Mouse (Mus musculus): Measurements from ENCODE around the gene Ccdc78. TPM values are rescaled to one million over a fixed set of nuclear protein-coding genes. Genes with fewer than 3 reads are reported as not detected.
A peak's percentile ranks its signal among the peaks of the same experiment; 100 is the strongest.

Gene Ccdc78
- polyA plus RNA-seq, 1 experiment from 2014 or later: 0.24 TPM

DNA sequence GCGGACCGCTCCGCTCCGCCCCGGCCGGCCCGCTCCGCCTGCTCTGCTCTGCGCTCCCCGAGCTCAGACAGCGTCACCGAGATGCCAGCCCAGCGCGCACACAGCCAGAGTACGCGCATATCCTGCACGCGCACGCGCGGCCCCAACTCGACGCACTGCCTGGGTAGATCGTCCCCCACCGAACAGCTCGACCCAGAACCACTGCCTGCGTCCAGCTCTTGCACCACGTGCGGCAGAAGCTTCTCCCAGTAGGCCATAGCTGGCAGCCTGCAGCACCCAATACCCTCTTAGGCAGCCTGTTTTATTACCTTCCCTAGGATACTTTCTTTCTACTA is 50.7 kb downstream of the Ccdc78 start, which contains the start of gene Rhbdl1:
Rhbdl1 (minus strand) TSS at position 220 of the 335 bp plus-strand sequence.
- 1% methylated on average over 28 of the region's 29 CpGs for WGBS
- DNase-seq (ENCODE audit: low spot score) (peak; percentile 79), ATAC-seq (ENCODE audit: low FRiP score, low TSS enrichment) (peak; percentile 2; the same call in 1 of the 2 replicates)
- H3K4me2 ChIP-seq (replicated peaks; ENCODE audit: low read depth): peak within 1 kb of the TSS; percentile 75
- no peaks in the 10 kb centered on the region for H3K9me3 ChIP-seq (ENCODE audit: control insufficient read depth, low read length)
- H3K36me3 ChIP-seq (ENCODE audit: control insufficient read depth, insufficient read depth, low read length): peaks cover 31% of the 10 kb centered on the region
- H3K27me3 ChIP-seq (ENCODE audit: control insufficient read depth, insufficient read depth, low read length): no peaks in the 10 kb centered on the region
- H3K27ac ChIP-seq (replicated peaks): peak within 1 kb of the TSS; percentile 63
- H3K4me3 ChIP-seq (ENCODE audit: low read depth, low read length): peak within 1 kb of the TSS; percentile 37
- peaks cover 21% of the 10 kb centered on the region for H3K4me1 ChIP-seq (replicated peaks; ENCODE audit: control insufficient read depth, insufficient read depth)
- peak within 1 kb of the TSS; percentile 60 for H3K9ac ChIP-seq (ENCODE audit: low read length)
- TF ChIP-seq CTCF (IDR thresholded peaks at IDR 0.05; ENCODE audit: low read depth) (no peak), EP300 (optimal IDR thresholded peaks at IDR 0.05) (no peak)

DNA sequence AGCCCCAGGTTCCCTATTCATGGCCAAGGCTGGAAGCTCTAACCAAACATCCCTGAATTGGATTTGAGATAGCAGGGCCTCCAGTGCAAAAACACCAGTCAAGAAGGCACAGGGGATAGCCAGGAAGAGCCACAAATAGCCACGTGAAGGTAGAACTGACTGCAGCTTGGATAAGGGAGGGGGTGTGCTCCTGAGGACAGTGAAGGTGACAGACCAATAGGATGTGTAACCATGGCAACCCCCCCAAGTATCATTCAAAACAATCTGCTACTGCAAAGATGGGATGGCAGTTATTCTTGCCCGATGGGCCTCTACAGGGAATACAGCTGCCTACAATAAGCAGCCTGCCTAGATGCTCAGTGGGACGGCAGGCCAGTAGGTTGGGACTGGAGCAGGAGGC is 51.2 kb downstream of the Ccdc78 start:
- H3K4me1 ChIP-seq (replicated peaks; ENCODE audit: control insufficient read depth, insufficient read depth): peaks cover 21% of the 10 kb centered on the region
- 46% methylated on average over 3 of the region's 3 CpGs for WGBS
- H3K4me3 ChIP-seq (ENCODE audit: low read depth, low read length): no peak overlapping the region
- TF ChIP-seq CTCF (IDR thresholded peaks at IDR 0.05; ENCODE audit: low read depth) (no peak), EP300 (optimal IDR thresholded peaks at IDR 0.05) (no peak)
- no peaks in the 10 kb centered on the region for H3K27me3 ChIP-seq (ENCODE audit: control insufficient read depth, insufficient read depth, low read length)
- H3K9ac ChIP-seq (ENCODE audit: low read length): peak overlapping the region; percentile 60; the same call in 1 of the 2 replicates
- DNase-seq (ENCODE audit: low spot score): no peak
- no peak for ATAC-seq (ENCODE audit: low FRiP score, low TSS enrichment)
- peak overlapping the region; percentile 58 for H3K27ac ChIP-seq (replicated peaks)
- H3K9me3 ChIP-seq (ENCODE audit: control insufficient read depth, low read length): no peaks in the 10 kb centered on the region
- H3K4me2 ChIP-seq (replicated peaks; ENCODE audit: low read depth): no peak overlapping the region
- H3K36me3 ChIP-seq (ENCODE audit: control insufficient read depth, insufficient read depth, low read length): peaks cover 33% of the 10 kb centered on the region

DNA sequence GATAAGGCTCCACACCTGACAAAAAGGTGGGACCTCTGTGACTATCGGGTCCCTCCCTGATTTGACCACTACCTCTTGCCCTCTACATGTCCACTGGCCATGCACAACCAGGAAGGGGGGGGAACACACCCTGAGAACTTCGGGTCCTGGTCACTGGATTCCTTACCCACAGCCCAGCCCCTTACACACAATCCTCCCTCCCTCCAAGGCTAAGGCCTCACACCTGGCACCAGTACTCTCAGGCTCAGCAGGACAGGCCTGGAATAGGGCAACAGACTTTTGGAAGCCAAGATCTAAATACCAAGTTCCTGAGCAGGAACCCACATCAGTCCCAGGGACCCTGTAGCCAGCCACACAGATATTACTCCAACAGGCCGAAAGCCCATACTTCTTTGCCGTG is 52.5 kb downstream of the Ccdc78 start:
- no peak overlapping the region for H3K9ac ChIP-seq (ENCODE audit: low read length)
- H3K27ac ChIP-seq (replicated peaks): peak overlapping the region; percentile 35; the same call in 1 of the 2 replicates
- DNase-seq (ENCODE audit: low spot score) (no peak), ATAC-seq (ENCODE audit: low FRiP score, low TSS enrichment) (no peak)
- no peak overlapping the region for H3K4me2 ChIP-seq (replicated peaks; ENCODE audit: low read depth)
- TF ChIP-seq CTCF (IDR thresholded peaks at IDR 0.05; ENCODE audit: low read depth) (no peak), EP300 (optimal IDR thresholded peaks at IDR 0.05) (no peak)
- H3K4me3 ChIP-seq (ENCODE audit: low read depth, low read length): no peak overlapping the region
- H3K9me3 ChIP-seq (ENCODE audit: control insufficient read depth, low read length): no peaks in the 10 kb centered on the region
- peaks cover 21% of the 10 kb centered on the region for H3K4me1 ChIP-seq (replicated peaks; ENCODE audit: control insufficient read depth, insufficient read depth)
- H3K27me3 ChIP-seq (ENCODE audit: control insufficient read depth, insufficient read depth, low read length): no peaks in the 10 kb centered on the region
- H3K36me3 ChIP-seq (ENCODE audit: control insufficient read depth, insufficient read depth, low read length): peaks cover 33% of the 10 kb centered on the region
- WGBS: 78% methylated on average over 4 of the region's 4 CpGs

DNA sequence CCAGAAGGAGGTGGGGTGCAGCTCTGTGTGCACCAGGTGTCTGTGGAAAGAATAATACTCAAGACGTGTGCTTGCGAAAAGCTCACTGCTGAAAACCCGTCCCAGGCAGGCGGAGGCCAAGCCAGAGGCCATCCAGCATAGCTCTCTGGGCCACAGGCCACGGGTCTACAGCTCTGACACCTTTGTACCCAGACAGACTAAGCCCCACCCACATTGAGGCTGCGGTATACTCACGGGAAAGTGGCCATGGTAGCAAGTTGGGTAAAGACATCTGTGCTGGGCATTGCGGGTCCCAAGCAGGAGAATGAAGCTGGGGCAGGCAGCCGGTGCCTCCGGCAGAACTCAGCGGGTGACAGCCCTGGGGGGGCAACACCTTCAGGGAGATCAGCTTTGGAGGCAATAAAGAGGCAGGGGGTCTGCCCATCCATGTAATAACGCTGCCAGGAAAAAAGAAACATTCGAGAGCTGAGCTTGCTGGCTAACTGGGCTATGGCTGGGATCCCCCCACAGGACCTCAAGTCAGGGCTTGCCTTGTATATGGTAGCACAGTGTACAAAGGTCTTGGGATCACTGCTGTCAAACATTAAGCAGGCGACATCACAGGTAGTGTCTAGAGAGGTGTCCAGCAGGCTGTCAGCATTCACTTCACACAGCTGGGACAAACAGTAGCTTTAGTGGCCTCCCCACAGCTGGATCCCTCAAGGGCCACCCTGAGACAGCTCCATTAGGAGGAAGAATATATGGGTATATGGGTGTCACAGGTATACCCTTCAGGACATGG is 53.3 kb downstream of the Ccdc78 start:
- DNase-seq (ENCODE audit: low spot score) (no peak), ATAC-seq (ENCODE audit: low FRiP score, low TSS enrichment) (no peak)
- Histone ChIP-seq H3K9ac (ENCODE audit: low read length) (no peak overlapping the region), H3K9me3 (ENCODE audit: control insufficient read depth, low read length) (no peaks in the 10 kb centered on the region), H3K27me3 (ENCODE audit: control insufficient read depth, insufficient read depth, low read length) (no peaks in the 10 kb centered on the region), H3K4me3 (ENCODE audit: low read depth, low read length) (no peak overlapping the region), H3K27ac (replicated peaks) (peak overlapping the region; percentile 35; the same call in 1 of the 2 replicates), H3K4me1 (replicated peaks; ENCODE audit: control insufficient read depth, insufficient read depth) (peaks cover 15% of the 10 kb centered on the region), H3K36me3 (ENCODE audit: control insufficient read depth, insufficient read depth, low read length) (peaks cover 33% of the 10 kb centered on the region), H3K4me2 (replicated peaks; ENCODE audit: low read depth) (no peak overlapping the region)
- 79% methylated on average over 14 of the region's 14 CpGs for WGBS
- TF ChIP-seq CTCF (IDR thresholded peaks at IDR 0.05; ENCODE audit: low read depth) (no peak), EP300 (optimal IDR thresholded peaks at IDR 0.05) (no peak)

Small RNA genes lying within 50 kb of the gene (microRNA-seq; reads per million reads assigned to microRNA genes)
- gene Gm25083: not detected
- gene Mir3082: 1.3 reads per million
- gene Mir6966: not detected

Other genes with a start within 250 kb of the Ccdc78 start
- 1.4 and 1.6 TPM in 2 replicates for gene Sox8, start 215.9 kb upstream of the Ccdc78 start, polyA plus RNA-seq (2015; fragmentation: Nextera tagmentation; extraction: Ambion mirVana)
- gene Lmf1, start 207.5 kb upstream of the Ccdc78 start, polyA plus RNA-seq (2015; fragmentation: Nextera tagmentation; extraction: Ambion mirVana): 16.3 and 17.7 TPM in 2 replicates
- 1.4 and 1.7 TPM in 2 replicates for gene Gng13, start 69.4 kb upstream of the Ccdc78 start, polyA plus RNA-seq (2015; fragmentation: Nextera tagmentation; extraction: Ambion mirVana)
- gene Chtf18, start 59.2 kb upstream of the Ccdc78 start, polyA plus RNA-seq (2015; fragmentation: Nextera tagmentation; extraction: Ambion mirVana): 4.2 and 5.4 TPM in 2 replicates
- 10.3 and 10.5 TPM in 2 replicates for gene Rpusd1, start 58.9 kb upstream of the Ccdc78 start, polyA plus RNA-seq (2015; fragmentation: Nextera tagmentation; extraction: Ambion mirVana)
- 0.05 and 0.10 TPM in 2 replicates for gene Mslnl, start 50.5 kb upstream of the Ccdc78 start, polyA plus RNA-seq (2015; fragmentation: Nextera tagmentation; extraction: Ambion mirVana)
- gene Msln, start 32.2 kb upstream of the Ccdc78 start, polyA plus RNA-seq (2015; fragmentation: Nextera tagmentation; extraction: Ambion mirVana): 54.8 and 70.6 TPM in 2 replicates
- 19.1 and 20.9 TPM in 2 replicates for gene Narfl, start 12.8 kb upstream of the Ccdc78 start, polyA plus RNA-seq (2015; fragmentation: Nextera tagmentation; extraction: Ambion mirVana)
- gene Haghl, start 907 bp upstream of the Ccdc78 start, polyA plus RNA-seq (2015; fragmentation: Nextera tagmentation; extraction: Ambion mirVana): 37.5 and 40.2 TPM in 2 replicates
- gene Fam173a, start 6.3 kb downstream of the Ccdc78 start, polyA plus RNA-seq (2015; fragmentation: Nextera tagmentation; extraction: Ambion mirVana): 91.0 and 94.7 TPM in 2 replicates
- 0.65 TPM in 1 of 2 replicates, not detected in the other for gene AC134908.4, start 9.1 kb downstream of the Ccdc78 start, polyA plus RNA-seq (2015; fragmentation: Nextera tagmentation; extraction: Ambion mirVana)
- 18.7 and 19.0 TPM in 2 replicates for gene Metrn, start 10.6 kb downstream of the Ccdc78 start, polyA plus RNA-seq (2015; fragmentation: Nextera tagmentation; extraction: Ambion mirVana)
- 1.3 and 1.9 TPM in 2 replicates for gene Fbxl16, start 22.5 kb downstream of the Ccdc78 start, polyA plus RNA-seq (2015; fragmentation: Nextera tagmentation; extraction: Ambion mirVana)
- 10.8 and 12.5 TPM in 2 replicates for gene Wdr24, start 37.0 kb downstream of the Ccdc78 start, polyA plus RNA-seq (2015; fragmentation: Nextera tagmentation; extraction: Ambion mirVana)
- gene Jmjd8, start 42.3 kb downstream of the Ccdc78 start, polyA plus RNA-seq (2015; fragmentation: Nextera tagmentation; extraction: Ambion mirVana): 29.7 and 31.5 TPM in 2 replicates
- 215 and 224 TPM in 2 replicates for gene Stub1, start 46.8 kb downstream of the Ccdc78 start, polyA plus RNA-seq (2015; fragmentation: Nextera tagmentation; extraction: Ambion mirVana)
- gene Rhbdl1, start 50.7 kb downstream of the Ccdc78 start, polyA plus RNA-seq (2015; fragmentation: Nextera tagmentation; extraction: Ambion mirVana): 3.1 and 4.3 TPM in 2 replicates
- gene Gm20683, start 55.2 kb downstream of the Ccdc78 start, polyA plus RNA-seq (2015; fragmentation: Nextera tagmentation; extraction: Ambion mirVana): 1.8 and 2.3 TPM in 2 replicates
- gene Rhot2, start 58.3 kb downstream of the Ccdc78 start, polyA plus RNA-seq (2015; fragmentation: Nextera tagmentation; extraction: Ambion mirVana): 10.7 and 13.2 TPM in 2 replicates
- gene Wdr90, start 74.9 kb downstream of the Ccdc78 start, polyA plus RNA-seq (2015; fragmentation: Nextera tagmentation; extraction: Ambion mirVana): 4.1 and 4.2 TPM in 2 replicates
- 52.4 and 59.9 TPM in 2 replicates for gene Mcrip2, start 82.2 kb downstream of the Ccdc78 start, polyA plus RNA-seq (2015; fragmentation: Nextera tagmentation; extraction: Ambion mirVana)
- 52.9 and 54.1 TPM in 2 replicates for gene Mettl26, start 88.5 kb downstream of the Ccdc78 start, polyA plus RNA-seq (2015; fragmentation: Nextera tagmentation; extraction: Ambion mirVana)
- gene Wfikkn1, start 94.3 kb downstream of the Ccdc78 start, polyA plus RNA-seq (2015; fragmentation: Nextera tagmentation; extraction: Ambion mirVana): 0.35 and 0.38 TPM in 2 replicates
- gene Rab40c, start 133.1 kb downstream of the Ccdc78 start, polyA plus RNA-seq (2015; fragmentation: Nextera tagmentation; extraction: Ambion mirVana): 20.2 TPM in 2 replicates
- gene Pigq, start 158.4 kb downstream of the Ccdc78 start, polyA plus RNA-seq (2015; fragmentation: Nextera tagmentation; extraction: Ambion mirVana): 25.4 and 29.9 TPM in 2 replicates
- gene Nhlrc4, start 158.4 kb downstream of the Ccdc78 start, polyA plus RNA-seq (2015; fragmentation: Nextera tagmentation; extraction: Ambion mirVana): not detected in 2 replicates
- 0.06 TPM in 1 of 2 replicates, not detected in the other for gene A930017K11Rik, start 166.0 kb downstream of the Ccdc78 start, polyA plus RNA-seq (2015; fragmentation: Nextera tagmentation; extraction: Ambion mirVana)
- gene Capn15, start 199.2 kb downstream of the Ccdc78 start, polyA plus RNA-seq (2015; fragmentation: Nextera tagmentation; extraction: Ambion mirVana): 12.5 and 13.7 TPM in 2 replicates